Mouse (Mus musculus) urinary bladder, adult 2 months (tissue): ENCODE measurements at regions not wholly inside any gene's neighbourhood (a gene's known extent, or its start where the extent isn't known, plus 50 kb on each side); places are given as distances from the start of the nearest gene placed in this dataset.

Experiments
- DNase-seq: peaks from one replicate; pipeline ENCODE4 v3.0.0; 2022; ENCODE audit warnings: low spot score

GRCm38 (mm10) chr3:21218936-21219335, 852.0 kb upstream of the Agtr1b start:
- DNase-seq, result no peak

- no peak for DNase-seq
These were observed 835.3 kb upstream of the Tbl1xr1 start for GRCm38 (mm10) chr3:21241184-21241583.

DNA sequence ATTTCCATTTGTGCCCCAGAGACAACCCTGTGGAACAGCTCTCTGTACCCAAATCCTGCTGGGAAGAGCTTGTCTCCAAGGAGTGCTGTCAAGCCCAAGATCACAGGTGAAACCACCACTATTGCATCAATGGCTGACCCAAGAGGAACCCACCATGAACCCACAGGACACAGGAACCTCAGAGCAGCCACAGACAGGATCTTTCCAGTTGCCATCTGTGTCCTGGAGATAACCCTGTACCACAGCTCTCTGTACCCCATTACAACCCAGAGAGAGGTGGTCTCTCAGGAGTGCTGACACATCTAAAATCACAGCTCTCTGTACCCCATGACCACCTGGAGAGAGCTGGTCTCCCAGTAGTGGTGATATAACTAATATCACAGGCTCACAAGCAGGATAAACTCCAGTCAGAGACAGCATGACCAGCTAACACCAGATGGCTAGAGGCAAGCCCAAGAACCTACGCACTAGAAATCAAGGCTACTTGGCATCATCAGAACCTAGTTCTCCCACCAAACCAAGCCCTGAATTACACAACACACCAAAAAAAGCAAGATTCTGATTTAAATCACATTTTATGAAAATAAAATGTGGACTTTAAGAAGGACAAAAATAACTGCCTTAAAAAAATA, 820.2 kb upstream of the Tbl1xr1 start:
- no peak for DNase-seq

- DNase-seq, result no peak
These were observed 813.1 kb upstream of the Tbl1xr1 start for GRCm38 (mm10) chr3:21263317-21263716.

DNA sequence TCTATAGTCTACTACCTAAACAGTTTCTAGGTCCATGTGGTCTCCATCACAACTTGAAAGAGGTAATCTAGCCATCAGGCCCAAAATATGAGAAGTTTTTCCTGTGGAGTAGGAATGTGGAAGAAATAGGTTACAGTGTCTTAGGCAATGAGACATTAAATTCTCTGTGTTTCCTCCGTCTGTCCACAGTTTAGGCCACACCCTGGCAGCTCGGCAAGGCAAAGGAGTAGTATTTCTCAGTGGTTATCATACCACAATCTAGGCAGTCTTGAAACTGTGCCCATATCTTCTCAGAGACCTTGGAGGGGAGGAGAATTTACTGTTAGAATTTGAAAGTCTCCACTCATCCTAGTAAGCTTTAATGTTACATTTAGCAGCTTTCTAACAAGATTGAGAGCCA, 811.0 kb upstream of the Tbl1xr1 start:
- DNase-seq, result no peak

- DNase-seq, result no peak
These were observed 807.9 kb upstream of the Tbl1xr1 start for GRCm38 (mm10) chr3:21268429-21269129.

- DNase-seq, result no peak
These were observed 807.4 kb upstream of the Tbl1xr1 start for GRCm38 (mm10) chr3:21269130-21269440.

DNA sequence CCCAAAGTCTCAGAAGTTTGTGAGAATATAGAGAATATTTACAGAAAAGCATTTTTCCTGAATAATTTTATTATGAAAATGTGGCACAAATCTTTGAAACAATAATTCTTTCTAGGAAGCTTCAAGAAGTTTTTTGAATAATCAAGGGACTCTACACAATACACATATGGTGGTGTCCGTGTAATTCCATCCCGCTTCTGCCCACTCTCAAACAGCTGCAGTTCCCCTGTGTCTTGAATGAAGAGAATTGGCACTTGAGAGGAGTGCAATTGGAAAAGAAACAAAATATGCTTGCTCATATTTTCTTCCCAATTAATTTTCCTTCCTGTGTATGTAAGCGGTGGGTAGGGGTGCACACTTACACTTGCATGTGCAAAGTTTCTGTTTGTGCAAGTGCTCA, 805.7 kb upstream of the Tbl1xr1 start:
- no peak for DNase-seq

- no peak for DNase-seq
These were observed 804.2 kb upstream of the Tbl1xr1 start for GRCm38 (mm10) chr3:21272219-21272618.

DNA sequence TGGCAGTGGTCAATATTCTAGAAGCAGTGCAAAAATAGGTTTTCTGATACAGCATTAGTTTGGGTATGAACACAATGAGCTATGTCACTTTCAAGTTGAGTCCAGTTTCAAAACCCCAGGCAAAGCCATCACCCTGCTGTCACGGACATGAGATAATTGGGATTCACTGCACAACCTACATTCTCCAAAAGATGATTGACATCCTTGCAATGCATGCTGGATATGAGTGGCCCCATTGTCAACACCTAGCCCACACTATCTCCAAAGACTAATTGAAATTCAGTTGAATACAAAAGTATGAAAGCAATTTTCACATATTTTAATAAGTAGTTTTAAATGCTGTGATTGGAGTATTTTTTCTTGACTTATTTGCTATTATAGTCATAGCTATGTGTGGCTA, 783.7 kb upstream of the Tbl1xr1 start:
- no peak for DNase-seq

DNA sequence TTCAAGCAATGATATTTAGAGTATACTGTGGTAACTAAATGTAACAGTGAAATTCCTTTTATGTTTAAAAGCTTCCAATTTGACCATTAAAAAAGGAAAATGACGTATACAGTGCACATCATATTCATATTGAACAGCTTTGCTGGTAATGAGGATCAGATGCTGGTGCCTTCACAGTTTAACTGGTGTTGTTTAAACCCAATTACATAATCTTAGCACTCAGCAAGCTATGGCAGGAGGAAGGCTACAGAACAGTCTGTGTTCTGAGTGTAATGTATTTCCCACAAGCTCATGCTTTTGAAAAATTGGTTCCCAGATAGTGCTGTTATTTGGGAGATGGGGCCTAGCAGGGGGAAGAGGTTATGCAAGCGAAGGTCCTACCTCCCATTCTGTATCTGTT, 783.1 kb upstream of the Tbl1xr1 start:
- DNase-seq, result no peak

- no peak for DNase-seq
These were observed 781.7 kb upstream of the Tbl1xr1 start for GRCm38 (mm10) chr3:21294776-21295175.

- no peak for DNase-seq
These were observed 779.8 kb upstream of the Tbl1xr1 start for GRCm38 (mm10) chr3:21296581-21297110.

- no peak for DNase-seq
These were observed 751.0 kb upstream of the Tbl1xr1 start for GRCm38 (mm10) chr3:21325329-21325896.

DNA sequence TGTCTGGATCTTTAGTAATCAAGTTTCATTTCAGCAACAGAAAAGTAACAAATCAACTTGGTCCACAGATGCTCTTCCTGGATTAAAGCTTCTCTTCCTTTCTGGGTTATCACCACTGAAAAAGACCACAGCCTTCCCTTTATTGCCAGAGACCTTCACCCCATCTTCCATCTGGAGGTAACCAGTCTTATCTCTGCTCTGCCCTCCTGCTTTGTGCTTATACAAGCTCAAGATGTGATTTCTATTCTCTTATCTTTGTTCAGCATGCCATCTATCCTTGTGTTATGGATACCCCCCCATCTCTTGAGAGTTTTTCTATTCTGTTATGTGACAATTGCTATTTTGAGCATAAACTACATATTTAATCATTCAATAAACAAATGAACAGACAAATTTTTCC, 734.5 kb upstream of the Tbl1xr1 start:
- no peak for DNase-seq

DNA sequence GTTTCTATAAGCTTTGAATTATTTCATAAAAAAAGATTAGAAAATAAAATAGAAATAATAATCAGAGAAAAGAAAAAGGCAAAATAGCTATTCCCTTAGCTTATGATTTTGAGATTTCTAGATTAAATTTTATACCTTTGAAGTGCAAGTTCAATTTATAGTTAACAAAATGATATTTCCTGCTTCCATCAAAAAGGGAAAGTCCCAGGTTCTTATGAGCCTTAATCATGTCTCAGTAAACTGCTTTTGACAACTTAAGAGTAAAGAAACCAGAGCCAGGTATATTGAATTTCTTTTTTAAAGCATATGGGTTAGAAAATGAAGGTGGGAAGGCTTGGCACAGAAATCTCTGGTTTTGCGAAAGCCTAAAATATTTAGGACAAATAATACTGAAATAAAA, 733.4 kb upstream of the Tbl1xr1 start:
- no peak for DNase-seq

- no peak for DNase-seq
These were observed 727.0 kb upstream of the Tbl1xr1 start for GRCm38 (mm10) chr3:21349421-21349820.

- DNase-seq, result no peak
These were observed 720.3 kb upstream of the Tbl1xr1 start for GRCm38 (mm10) chr3:21356150-21356549.

GRCm38 (mm10) chr3:21356831-21357712, 719.4 kb upstream of the Tbl1xr1 start:
- no peak for DNase-seq

DNA sequence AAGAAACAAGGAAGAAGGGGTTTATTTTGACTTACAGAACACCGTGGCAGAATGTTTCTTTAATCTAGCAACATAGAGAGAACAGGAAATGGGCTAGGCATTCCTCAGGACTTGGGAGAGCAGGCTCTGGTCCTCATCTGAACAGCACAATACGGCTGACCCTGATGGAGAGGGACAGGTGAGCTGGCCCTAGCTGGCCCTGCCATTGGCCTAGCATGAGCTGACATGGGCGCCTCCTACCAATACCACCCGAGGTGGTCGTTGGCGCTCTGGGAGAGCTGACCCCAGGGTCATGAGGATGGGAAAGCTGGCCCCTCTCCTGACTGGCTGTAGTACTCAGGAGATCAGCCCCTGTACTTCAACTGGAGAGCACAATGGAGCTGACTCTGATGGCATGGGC, 718.4 kb upstream of the Tbl1xr1 start:
- no peak for DNase-seq

DNA sequence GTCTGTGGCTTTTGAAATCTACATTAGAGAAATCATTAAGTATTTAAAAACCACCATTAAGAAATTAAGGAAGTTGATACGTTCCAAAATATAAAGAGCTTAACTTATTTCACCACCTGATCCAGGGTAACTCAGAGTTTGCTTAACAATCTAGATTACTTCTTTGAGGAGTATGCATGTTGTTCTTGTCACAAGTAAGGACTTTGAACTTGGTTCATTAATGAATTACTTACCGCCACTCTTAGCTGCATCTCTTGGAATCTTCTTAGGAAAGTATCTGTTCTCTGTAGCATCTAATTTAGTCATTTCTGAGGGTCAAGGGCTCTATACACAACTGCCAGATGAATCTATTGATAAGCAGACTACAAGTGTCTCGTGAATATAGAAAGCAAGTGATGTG, 715.4 kb upstream of the Tbl1xr1 start:
- no peak for DNase-seq

- DNase-seq, result no peak
These were observed 696.6 kb upstream of the Tbl1xr1 start for GRCm38 (mm10) chr3:21379816-21380215.
